11 mouse cellular contexts compared by ENCODE assay signal in genomic region chr10:54532581-54532980, GRCm38 (mm10).
"Had no signal": no experiment of that assay in that cellular context is flagged by ENCODE, and none has a peak within 500 bp of the region (broad histone marks: within the 10 kb centered on the region; RNA-seq: fewer than 3 reads in every experiment).

No protein-coding gene starts in this region.

- DNase-seq: gastrocnemius, postnatal 14 days; gastrocnemius, postnatal 36 days; heart, adult 2 months; heart, postnatal 36 days; kidney, adult 11 months; kidney, adult 2 months; kidney, adult 9 months; kidney, postnatal 14 days; kidney, postnatal 36 days; layer of hippocampus, adult 9-11 months; layer of hippocampus, postnatal 36 days had no signal
